Mouse (Mus musculus): ENCODE measurements around the gene Ncor2.

Gene Ncor2

GRCm38 (mm10) chr5:125021298-125021697, 157.7 kb downstream of the Ncor2 start:
- no peak for DNase-seq (ENCODE audit: low spot score)

GRCm38 (mm10) chr5:125019099-125019498, 159.9 kb downstream of the Ncor2 start:
- no peak for DNase-seq (ENCODE audit: low spot score)

GRCm38 (mm10) chr5:125017332-125017731, 161.7 kb downstream of the Ncor2 start:
- no peak for DNase-seq (ENCODE audit: low spot score)

GRCm38 (mm10) chr5:125016421-125017242, 162.4 kb downstream of the Ncor2 start:
- DNase-seq (ENCODE audit: low spot score): no peak

GRCm38 (mm10) chr5:125015576-125015975, 163.4 kb downstream of the Ncor2 start:
- no peak for DNase-seq (ENCODE audit: low spot score)

GRCm38 (mm10) chr5:125015066-125015465, 164.0 kb downstream of the Ncor2 start:
- DNase-seq (ENCODE audit: low spot score): no peak

GRCm38 (mm10) chr5:125014497-125014896, 164.5 kb downstream of the Ncor2 start:
- DNase-seq (ENCODE audit: low spot score): no peak

GRCm38 (mm10) chr5:125011628-125012027, 167.4 kb downstream of the Ncor2 start:
- DNase-seq (ENCODE audit: low spot score): no peak

GRCm38 (mm10) chr5:125011166-125011565, 167.9 kb downstream of the Ncor2 start:
- DNase-seq (ENCODE audit: low spot score): no peak

GRCm38 (mm10) chr5:125006896-125007295, 172.1 kb downstream of the Ncor2 start:
- DNase-seq (ENCODE audit: low spot score): no peak

- DNase-seq (ENCODE audit: low spot score): no peak
These were observed 173.0 kb downstream of the Ncor2 start for GRCm38 (mm10) chr5:125005871-125006652.

GRCm38 (mm10) chr5:125003873-125004255, 175.2 kb downstream of the Ncor2 start:
- no peak for DNase-seq (ENCODE audit: low spot score)

- DNase-seq (ENCODE audit: low spot score): no peak
These were observed 175.8 kb downstream of the Ncor2 start, which contains the start of gene Rflna for GRCm38 (mm10) chr5:125002969-125003872. Gene Rflna (plus strand): TSS chr5:125003221.

GRCm38 (mm10) chr5:125000756-125001250, 178.2 kb downstream of the Ncor2 start:
- no peak for DNase-seq (ENCODE audit: low spot score)

- no peak for DNase-seq (ENCODE audit: low spot score)
These were observed 181.1 kb downstream of the Ncor2 start for GRCm38 (mm10) chr5:124997913-124998312.

- DNase-seq (ENCODE audit: low spot score): peak; percentile 45
These were observed 182.2 kb downstream of the Ncor2 start for GRCm38 (mm10) chr5:124996816-124997215.

GRCm38 (mm10) chr5:124992891-124993290, 186.1 kb downstream of the Ncor2 start:
- DNase-seq (ENCODE audit: low spot score): no peak

- no peak for DNase-seq (ENCODE audit: low spot score)
These were observed 186.7 kb downstream of the Ncor2 start for GRCm38 (mm10) chr5:124992323-124992722.

- DNase-seq (ENCODE audit: low spot score): no peak
These were observed 189.3 kb downstream of the Ncor2 start for GRCm38 (mm10) chr5:124989724-124990123.

- no peak for DNase-seq (ENCODE audit: low spot score)
These were observed 192.4 kb downstream of the Ncor2 start for GRCm38 (mm10) chr5:124986656-124987055.

GRCm38 (mm10) chr5:124986222-124986621, 192.8 kb downstream of the Ncor2 start:
- no peak for DNase-seq (ENCODE audit: low spot score)

- no peak for DNase-seq (ENCODE audit: low spot score)
These were observed 209.2 kb downstream of the Ncor2 start for GRCm38 (mm10) chr5:124969790-124970189.

All from layer of hippocampus, adult 9-10 months (tissue).